Mouse (Mus musculus) cerebellum, adult 18-20 months (tissue): ENCODE measurements around the gene Adcy6.

Experiments used
- DNase-seq, 2 experiments: peaks; one replicate each; pipeline ENCODE4 v3.0.0; 2021

The Adcy6 gene

GRCm38 (mm10) chr15:98626487-98627212, 16.8 kb upstream of the Adcy6 start:
- no peak for DNase-seq

GRCm38 (mm10) chr15:98626078-98626477, 16.2 kb upstream of the Adcy6 start:
- no peak for DNase-seq

GRCm38 (mm10) chr15:98623361-98623821, 13.5 kb upstream of the Adcy6 start:
- DNase-seq = no peak

GRCm38 (mm10) chr15:98622721-98623120, 12.8 kb upstream of the Adcy6 start:
- no peak for DNase-seq

- DNase-seq = no peak
These were observed 12.3 kb upstream of the Adcy6 start for GRCm38 (mm10) chr15:98622199-98622598.

- peak; percentile 59 to 84 for DNase-seq
These were observed 7.3 kb upstream of the Adcy6 start for GRCm38 (mm10) chr15:98617176-98617537.

GRCm38 (mm10) chr15:98616362-98617175, 6.7 kb upstream of the Adcy6 start:
- DNase-seq = no peak

- no peak for DNase-seq
These were observed 5.9 kb upstream of the Adcy6 start for GRCm38 (mm10) chr15:98615751-98616150.

- DNase-seq = no peak
These were observed 5.1 kb upstream of the Adcy6 start for GRCm38 (mm10) chr15:98614971-98615370.

- DNase-seq = peak; percentile 62 to 68
These were observed 4.7 kb upstream of the Adcy6 start for GRCm38 (mm10) chr15:98614551-98614950.

- no peak for DNase-seq
These were observed 2.4 kb upstream of the Adcy6 start for GRCm38 (mm10) chr15:98612229-98612628.

GRCm38 (mm10) chr15:98610131-98610633, 306 bp upstream of the Adcy6 start:
- DNase-seq = peak in 1 of 2 experiments; percentile 54

- DNase-seq = peak in 1 of 2 experiments; percentile 30
These were observed 1.1 kb downstream of the Adcy6 start for GRCm38 (mm10) chr15:98608784-98609250.

GRCm38 (mm10) chr15:98608058-98608783, 1.7 kb downstream of the Adcy6 start:
- DNase-seq = no peak

- DNase-seq = no peak
These were observed 2.3 kb downstream of the Adcy6 start for GRCm38 (mm10) chr15:98607557-98607956.

- no peak for DNase-seq
These were observed 3.1 kb downstream of the Adcy6 start for GRCm38 (mm10) chr15:98606739-98607138.

- DNase-seq = no peak
These were observed 3.8 kb downstream of the Adcy6 start for GRCm38 (mm10) chr15:98606051-98606536.

GRCm38 (mm10) chr15:98604041-98604575, 5.8 kb downstream of the Adcy6 start:
- DNase-seq = no peak

GRCm38 (mm10) chr15:98602921-98603458, 6.9 kb downstream of the Adcy6 start:
- no peak for DNase-seq

- no peak for DNase-seq
These were observed 7.5 kb downstream of the Adcy6 start for GRCm38 (mm10) chr15:98602191-98602881.

- DNase-seq = no peak
These were observed 8.1 kb downstream of the Adcy6 start for GRCm38 (mm10) chr15:98601832-98602190.
